Mouse (Mus musculus) T-helper 1 cell (primary cell): ENCODE results near the gene Mpst.

Source experiments
- in situ Hi-C: fragments of 300-600 bp; cut with MboI, MseI; formaldehyde crosslinking; loops from one replicate; pipeline ENCODE4 v1.15.1; 2025; ENCODE audit warnings: high pct_unique_total_duplicates

The Mpst gene

GRCm38 (mm10) chr15:78403896-78404295 lies 2.3 kb upstream of the Mpst start:
- in situ Hi-C loops = no loop called here

DNA sequence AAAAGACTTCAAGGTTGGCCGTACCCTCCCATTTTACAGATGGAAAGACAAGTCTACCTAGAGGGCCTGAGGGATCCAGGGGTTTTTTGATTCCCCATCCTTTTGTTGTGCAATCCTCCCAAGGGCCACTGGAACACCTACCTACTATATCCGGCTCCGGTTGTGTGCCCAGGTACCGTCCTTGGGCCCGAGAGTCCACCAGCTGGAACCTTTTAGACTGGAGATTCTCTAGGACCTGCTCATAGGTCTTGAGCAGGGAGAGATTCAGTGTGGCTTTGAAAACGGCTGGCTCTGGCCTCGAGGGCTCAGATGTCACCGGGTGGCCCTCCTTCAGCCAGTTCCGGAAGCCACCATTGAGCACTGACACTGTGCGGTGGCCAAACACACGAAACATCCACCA lies 1.1 kb upstream of the Mpst start:
- in situ Hi-C loops = no loop called here

DNA sequence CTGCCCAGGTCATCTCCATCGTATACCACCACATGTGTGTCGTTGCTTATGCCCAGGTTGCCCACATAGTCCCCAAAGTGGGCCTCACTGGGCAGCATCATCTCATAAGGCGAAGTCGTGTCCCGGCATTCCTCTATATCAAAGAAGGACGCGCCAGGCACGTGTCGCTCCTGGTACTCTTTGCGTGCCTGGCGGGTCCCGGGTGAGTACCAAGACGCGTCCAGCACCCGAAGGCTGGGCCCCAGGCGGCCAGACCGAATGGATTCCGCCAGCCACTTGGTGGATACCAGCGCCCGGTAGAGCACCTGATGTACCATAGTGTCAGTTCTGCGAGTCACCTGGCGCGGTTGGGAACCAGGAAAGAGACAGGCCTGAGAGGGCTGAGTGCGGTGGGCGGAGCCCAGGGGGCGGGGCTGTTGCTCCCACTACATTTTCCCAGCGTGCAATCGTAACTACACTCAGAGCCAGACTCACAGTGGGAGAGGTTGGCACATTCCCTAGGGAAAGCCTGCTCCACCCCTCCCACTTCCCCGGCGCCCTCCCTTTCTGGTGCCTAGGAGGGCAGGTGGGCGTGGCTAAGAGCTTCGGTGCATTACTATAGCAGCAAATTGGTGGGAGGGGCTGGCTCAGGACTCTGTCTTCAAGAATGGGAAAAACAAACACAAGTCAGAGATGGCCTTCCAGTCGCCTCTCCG lies 552 bp upstream of the Mpst start, which contains the start of gene Tst:
Gene Tst, minus strand, starts transcription at position 391 of the 695 bp plus-strand sequence.
- in situ Hi-C loops = no loop called here

DNA sequence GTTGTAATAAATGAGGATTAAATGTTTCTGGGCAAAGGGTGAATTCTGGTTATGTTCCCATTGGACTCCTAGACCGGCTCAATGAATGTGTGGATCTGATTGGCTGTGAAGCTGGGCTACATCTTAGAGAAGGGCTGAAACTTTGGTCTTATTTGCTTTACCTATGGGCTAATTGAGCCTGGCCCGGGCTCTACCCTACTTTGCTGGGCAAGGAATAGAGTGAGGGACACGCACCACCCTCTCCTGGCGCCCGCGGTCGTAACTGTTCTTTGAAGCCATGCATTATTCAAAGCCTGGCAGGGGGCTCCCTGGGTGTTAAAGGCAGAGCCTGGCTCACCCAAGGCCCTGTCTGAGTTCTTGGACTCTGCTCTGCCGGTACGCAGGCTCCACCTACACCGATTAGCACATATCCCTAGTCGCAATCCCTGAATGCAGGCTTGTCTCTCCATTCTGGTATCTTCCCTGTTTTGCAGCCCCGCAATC lies 3.4 kb downstream of the Mpst start:
- in situ Hi-C loops = no loop called here

GRCm38 (mm10) chr15:78413083-78413718 lies 7.0 kb downstream of the Mpst start:
- in situ Hi-C loops = no loop called here

GRCm38 (mm10) chr15:78413719-78414117 lies 7.5 kb downstream of the Mpst start:
- in situ Hi-C loops = no loop called here

- in situ Hi-C loops = no loop called here
Measured at GRCm38 (mm10) chr15:78414157-78414556, 7.9 kb downstream of the Mpst start.

- in situ Hi-C loops = no loop called here
Measured at GRCm38 (mm10) chr15:78416937-78417336, 10.7 kb downstream of the Mpst start.

DNA sequence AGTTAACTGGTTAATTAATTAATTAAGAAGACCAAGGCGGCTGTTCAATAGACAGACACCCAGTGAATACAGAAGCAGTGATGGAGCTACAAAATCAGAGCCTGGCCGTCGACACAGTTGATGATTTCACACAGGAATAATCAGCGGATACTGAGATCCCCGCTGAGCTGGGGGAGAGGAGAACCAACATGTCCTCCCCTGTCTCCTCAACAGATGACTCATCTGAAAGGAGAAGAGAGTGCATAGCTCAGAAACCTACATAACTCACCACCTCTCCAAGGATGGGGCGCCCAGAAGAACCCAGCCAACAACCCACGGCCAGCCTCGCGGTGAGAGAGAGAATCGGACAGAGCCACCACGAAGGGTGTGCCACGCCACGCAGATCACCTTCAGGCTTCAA lies 14.2 kb downstream of the Mpst start:
- in situ Hi-C loops = no loop called here

DNA sequence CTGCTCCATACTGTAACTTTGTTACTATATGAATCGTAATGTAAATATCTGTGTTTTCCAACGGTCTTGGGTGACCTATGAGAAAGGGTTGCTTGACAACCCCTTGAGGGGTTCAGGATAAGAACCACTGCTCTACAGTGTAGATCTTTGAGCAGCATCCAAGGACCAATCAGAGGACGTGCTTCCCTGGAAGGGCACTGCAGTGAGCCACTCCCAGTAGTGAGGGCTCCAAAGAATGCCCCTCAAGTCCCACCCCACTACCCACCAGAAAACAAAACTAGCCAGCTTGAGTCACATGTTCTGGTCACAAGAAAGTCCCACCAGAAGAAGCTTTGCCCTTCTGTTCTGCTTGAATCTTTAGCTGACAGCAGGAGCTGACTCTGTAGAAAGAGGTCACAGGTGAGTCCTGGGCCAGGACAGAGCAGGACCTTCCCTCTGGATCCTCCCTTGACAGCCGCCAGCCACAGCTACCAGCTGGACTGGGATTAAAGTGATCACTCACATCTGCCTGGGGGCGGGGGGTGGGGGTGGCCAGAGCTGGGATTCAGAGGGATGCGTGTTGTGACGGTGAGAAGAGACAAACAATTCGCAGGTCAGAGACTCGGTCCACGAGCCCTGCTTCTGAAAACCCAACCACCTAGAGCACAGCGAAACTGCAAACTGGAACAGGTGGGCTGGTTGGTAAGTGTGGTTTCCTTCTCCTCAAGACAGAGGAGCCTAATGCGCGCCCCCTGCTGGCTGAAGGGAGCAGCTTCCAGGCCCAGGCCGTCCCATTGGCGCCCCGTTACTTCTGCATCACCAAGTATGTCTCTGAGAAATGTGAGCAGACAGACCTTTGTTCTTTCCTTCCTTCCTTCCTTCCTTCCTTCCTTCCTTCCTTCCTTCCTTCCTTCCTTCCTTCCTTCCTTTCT lies 16.1 kb downstream of the Mpst start:
- in situ Hi-C loops = no loop called here

DNA sequence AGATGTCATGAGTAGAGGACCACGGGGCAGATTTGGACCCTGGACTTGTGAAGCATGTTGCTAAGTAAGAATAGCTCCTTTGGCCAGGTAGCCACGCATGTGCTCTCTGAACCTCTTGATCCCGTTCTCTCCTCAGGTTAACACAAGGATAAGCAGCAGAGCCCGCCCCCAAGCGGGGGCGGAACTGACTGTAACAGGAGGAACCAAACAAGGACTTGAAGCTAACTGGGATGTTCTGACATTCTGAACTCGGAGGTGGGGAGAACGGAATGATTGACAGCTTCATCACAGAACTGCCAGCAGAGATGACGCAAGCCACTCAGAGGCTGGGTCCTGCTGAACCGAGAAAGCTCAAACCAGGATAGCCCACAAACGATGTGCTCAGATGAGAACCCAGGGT lies 18.3 kb downstream of the Mpst start:
- in situ Hi-C loops = no loop called here

GRCm38 (mm10) chr15:78425230-78425629 lies 19.0 kb downstream of the Mpst start:
- in situ Hi-C loops = no loop called here

DNA sequence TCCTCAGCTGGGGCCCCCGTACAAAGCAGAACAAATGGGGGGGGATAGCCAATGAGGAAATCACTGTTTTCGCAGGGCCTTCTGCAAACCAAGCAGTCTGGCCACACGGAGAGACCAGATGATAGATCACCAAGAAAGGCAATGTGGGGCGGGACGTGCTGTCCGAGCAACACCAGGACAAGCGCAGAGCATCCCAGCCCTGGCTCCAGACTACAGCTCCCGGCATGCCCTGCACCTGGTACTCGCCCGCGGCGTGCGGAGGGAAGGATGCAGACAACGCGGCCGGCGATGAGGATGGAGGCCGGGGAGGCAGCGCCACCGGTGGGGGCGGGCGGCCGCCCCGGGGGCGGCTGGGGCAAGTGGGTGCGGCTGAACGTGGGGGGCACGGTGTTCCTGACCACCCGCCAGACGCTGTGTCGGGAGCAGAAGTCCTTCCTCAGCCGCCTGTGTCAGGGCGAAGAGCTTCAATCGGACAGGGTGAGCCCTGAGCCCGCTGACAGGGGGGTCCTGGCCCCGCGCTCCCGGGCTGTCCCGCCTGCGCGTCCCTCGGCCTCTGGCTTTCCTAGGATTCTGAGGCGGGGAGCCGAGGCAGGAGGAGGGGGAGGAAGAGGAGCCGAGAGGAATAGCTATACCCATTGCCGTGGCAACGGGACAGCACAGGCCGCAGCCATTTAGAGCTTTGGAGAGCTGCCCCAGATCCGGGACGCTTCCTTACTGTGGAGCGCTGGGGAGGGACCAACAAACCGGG lies 22.3 kb downstream of the Mpst start, which contains the start of gene Kctd17:
Gene Kctd17, plus strand, starts transcription at position 174 of the 748 bp plus-strand sequence.
- in situ Hi-C loops = no loop called here

DNA sequence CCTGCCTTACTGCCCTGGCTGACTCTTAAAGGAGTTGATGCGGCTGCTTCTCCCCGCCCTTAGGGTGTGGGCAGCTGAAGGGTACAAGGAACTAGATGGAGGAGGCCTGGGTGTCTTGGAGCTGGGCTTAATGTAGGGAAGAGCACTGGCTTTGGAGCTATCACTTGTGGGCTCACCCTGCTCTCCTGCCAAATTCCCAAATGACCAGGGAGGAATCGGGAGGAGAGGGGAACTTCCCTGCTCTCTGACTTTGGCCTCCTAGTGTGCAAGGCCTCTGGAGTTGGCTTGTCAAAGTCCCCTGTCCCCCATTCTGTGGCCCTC lies 22.9 kb downstream of the Mpst start:
- in situ Hi-C loops = no loop called here

DNA sequence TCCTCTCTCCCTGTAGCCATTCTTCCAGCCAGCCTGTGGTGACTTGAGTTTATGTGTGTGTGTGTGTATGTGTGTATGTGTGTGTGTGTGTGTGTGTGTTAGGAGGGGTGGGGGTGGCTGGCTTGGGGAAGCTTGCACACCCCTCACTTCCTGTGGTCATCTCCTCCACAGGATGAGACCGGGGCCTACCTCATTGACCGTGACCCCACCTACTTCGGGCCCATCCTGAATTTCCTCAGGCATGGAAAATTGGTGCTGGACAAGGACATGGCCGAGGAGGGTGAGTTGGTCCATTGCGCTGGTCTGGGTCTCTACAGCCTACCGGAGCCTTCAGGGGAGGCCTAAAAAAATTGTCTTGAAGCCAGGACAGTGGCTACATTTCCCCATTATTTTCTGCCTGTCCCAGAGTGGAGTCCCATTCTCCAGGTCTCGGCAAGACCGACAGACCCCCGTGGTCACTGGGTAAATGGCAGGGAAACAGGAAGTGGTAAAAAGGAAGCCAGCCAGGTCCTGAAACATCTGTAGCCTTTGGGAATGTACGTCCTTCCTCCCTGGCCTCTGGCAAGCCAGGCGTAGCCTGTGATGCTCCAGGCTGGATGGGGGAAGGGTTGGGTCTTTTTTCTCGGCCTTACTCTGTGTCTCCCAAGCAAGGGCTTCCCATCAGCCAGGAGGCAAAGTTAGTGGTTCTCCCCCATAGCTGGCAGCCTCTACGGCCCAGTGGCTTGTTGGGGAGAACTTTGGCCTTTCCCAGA lies 23.8 kb downstream of the Mpst start:
- in situ Hi-C loops = no loop called here

GRCm38 (mm10) chr15:78430874-78431273 lies 24.7 kb downstream of the Mpst start:
- in situ Hi-C loops = no loop called here

DNA sequence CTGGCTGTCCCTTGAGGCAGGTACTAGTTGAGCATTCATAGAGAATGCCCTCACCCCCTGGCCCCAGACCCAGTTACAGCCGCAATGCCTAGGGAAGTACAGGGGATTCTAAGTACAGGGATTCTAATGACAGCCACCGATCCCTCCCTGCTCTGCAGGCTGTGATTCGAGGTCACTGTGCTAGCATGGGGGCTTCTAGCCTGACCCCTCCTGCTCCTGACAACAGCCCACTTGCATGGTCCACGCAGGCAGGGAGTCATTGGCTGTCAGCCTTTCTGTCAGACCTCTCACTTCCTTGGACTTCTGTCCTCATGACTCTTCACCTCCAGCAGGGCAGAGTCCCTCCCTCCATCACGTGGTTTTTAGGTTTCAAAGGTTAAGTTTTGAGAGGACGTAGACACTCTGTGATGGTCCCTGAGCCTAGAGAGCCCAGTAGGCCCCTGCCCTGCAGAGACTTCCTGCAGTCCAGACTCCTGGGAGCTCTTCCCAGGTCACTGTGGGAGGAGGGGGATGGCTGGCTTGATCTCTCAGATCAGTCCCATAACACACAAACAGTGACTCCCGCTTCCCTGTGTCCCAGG lies 25.4 kb downstream of the Mpst start:
- in situ Hi-C loops = no loop called here

DNA sequence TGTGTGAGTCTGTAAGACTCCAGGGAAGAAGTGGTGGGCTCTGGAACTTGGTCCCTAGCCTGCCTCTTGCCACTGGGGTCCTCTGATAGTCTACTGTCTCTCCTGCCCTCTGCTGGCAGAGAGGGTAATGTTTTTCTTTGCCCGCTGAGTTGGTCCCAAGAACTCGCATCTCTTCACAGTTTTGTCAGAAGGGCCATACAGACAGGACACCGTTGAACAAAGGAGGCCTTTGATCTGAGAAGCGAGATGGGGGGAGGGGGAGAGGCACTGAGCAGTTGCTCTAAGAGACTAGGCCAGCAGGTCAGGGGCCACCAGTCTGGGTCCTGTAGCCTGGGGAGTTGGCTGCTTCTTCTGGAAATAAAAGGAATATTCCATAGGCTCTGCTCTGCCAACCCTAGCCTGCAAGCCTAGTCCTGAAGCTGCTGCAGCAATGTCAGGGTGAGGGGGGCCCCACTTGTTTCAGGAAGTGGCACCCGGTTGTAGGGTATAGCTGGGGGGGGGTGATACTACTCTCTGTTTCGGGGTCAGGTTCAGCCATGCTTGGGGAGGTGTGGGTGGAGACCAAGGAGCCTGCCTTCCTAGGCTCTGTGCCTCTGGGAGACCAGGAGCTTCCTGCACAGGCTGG lies 28.8 kb downstream of the Mpst start:
- in situ Hi-C loops = no loop called here

DNA sequence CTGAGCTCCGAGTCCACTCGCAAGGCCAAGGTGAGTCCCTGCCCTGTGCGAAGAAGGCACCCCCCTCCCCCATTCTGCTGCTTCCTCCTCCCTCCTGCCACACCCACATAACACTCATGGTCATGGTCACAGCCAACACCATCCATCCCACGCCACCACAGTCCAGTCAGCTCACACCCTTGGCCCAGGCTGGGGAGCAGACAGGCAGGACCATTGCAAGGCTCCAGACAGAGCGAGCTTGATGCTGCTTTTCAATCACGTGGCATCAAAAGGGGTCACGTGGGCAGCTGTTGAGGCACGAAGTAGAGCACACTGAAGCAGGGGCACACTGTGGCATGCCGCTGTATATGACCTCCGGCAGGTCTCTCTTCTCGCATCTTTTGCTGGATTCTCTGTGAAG lies 29.5 kb downstream of the Mpst start:
- in situ Hi-C loops = no loop called here
